Mouse (Mus musculus): ENCODE measurements around the gene Pibf1. TPM values are rescaled to one million over a fixed set of nuclear protein-coding genes. Genes with fewer than 3 reads are reported as not detected.

Gene Pibf1
- total and polyA plus RNA-seq, 2 experiments from 2014 or later, result 4.7 to 10.5 TPM

- no peak for DNase-seq (ENCODE audit: low spot score)
- Histone ChIP-seq H3K9ac (replicated peaks; ENCODE audit: low read depth, low read length) (no peak overlapping the region), H3K9me3 (replicated peaks; ENCODE audit: control insufficient read depth, low read length) (no peaks in the 10 kb centered on the region), H3K27ac (ENCODE audit: low read depth) (no peak overlapping the region), H3K4me3 (ENCODE audit: low read depth, low read length) (no peak overlapping the region), H3K4me1 (ENCODE audit: control insufficient read depth, insufficient read depth) (peaks cover 6% of the 10 kb centered on the region; the same call in 1 of the 2 replicates), H3K4me2 (ENCODE audit: low read depth, low read length) (no peak overlapping the region), H3K36me3 (replicated peaks; ENCODE audit: control insufficient read depth, insufficient read depth, low read length) (no peaks in the 10 kb centered on the region), H3K27me3 (ENCODE audit: control insufficient read depth, insufficient read depth, low read length) (no peaks in the 10 kb centered on the region)
- no peak for TF ChIP-seq CTCF (IDR thresholded peaks at IDR 0.05; ENCODE audit: low read depth)
- TF ChIP-seq EP300 (IDR thresholded peaks at IDR 0.05; ENCODE audit: low read depth), result no peak
- no peak for ATAC-seq (ENCODE audit: insufficient read depth, low read depth)
- 93% methylated on average over 12 of the region's 12 CpGs for WGBS
These were observed 162.8 kb downstream of the Pibf1 start for GRCm38 (mm10) chr14:99262026-99262425.

GRCm38 (mm10) chr14:99263816-99264215 is 164.6 kb downstream of the Pibf1 start:
- Histone ChIP-seq H3K4me3 (ENCODE audit: low read depth, low read length) (no peak overlapping the region), H3K9ac (replicated peaks; ENCODE audit: low read depth, low read length) (no peak overlapping the region), H3K27me3 (ENCODE audit: control insufficient read depth, insufficient read depth, low read length) (no peaks in the 10 kb centered on the region), H3K27ac (ENCODE audit: low read depth) (no peak overlapping the region), H3K4me1 (ENCODE audit: control insufficient read depth, insufficient read depth) (peaks cover 6% of the 10 kb centered on the region; the same call in 1 of the 2 replicates), H3K9me3 (replicated peaks; ENCODE audit: control insufficient read depth, low read length) (no peaks in the 10 kb centered on the region), H3K36me3 (replicated peaks; ENCODE audit: control insufficient read depth, insufficient read depth, low read length) (no peaks in the 10 kb centered on the region), H3K4me2 (ENCODE audit: low read depth, low read length) (no peak overlapping the region)
- no peak for DNase-seq (ENCODE audit: low spot score)
- ATAC-seq (ENCODE audit: insufficient read depth, low read depth), result no peak
- no peak for TF ChIP-seq CTCF (IDR thresholded peaks at IDR 0.05; ENCODE audit: low read depth)
- TF ChIP-seq EP300 (IDR thresholded peaks at IDR 0.05; ENCODE audit: low read depth), result no peak
- WGBS, result 51% methylated on average over 6 of the region's 6 CpGs

- ATAC-seq (ENCODE audit: insufficient read depth, low read depth) (no peak), DNase-seq (ENCODE audit: low spot score) (no peak)
- Histone ChIP-seq H3K9ac (replicated peaks; ENCODE audit: low read depth, low read length) (no peak overlapping the region), H3K36me3 (replicated peaks; ENCODE audit: control insufficient read depth, insufficient read depth, low read length) (no peaks in the 10 kb centered on the region), H3K4me1 (ENCODE audit: control insufficient read depth, insufficient read depth) (peaks cover 6% of the 10 kb centered on the region; the same call in 1 of the 2 replicates), H3K27me3 (ENCODE audit: control insufficient read depth, insufficient read depth, low read length) (no peaks in the 10 kb centered on the region), H3K4me3 (ENCODE audit: low read depth, low read length) (no peak overlapping the region), H3K4me2 (ENCODE audit: low read depth, low read length) (no peak overlapping the region), H3K27ac (ENCODE audit: low read depth) (no peak overlapping the region), H3K9me3 (replicated peaks; ENCODE audit: control insufficient read depth, low read length) (no peaks in the 10 kb centered on the region)
- 69% methylated on average over 14 of the region's 14 CpGs for WGBS
- TF ChIP-seq EP300 (IDR thresholded peaks at IDR 0.05; ENCODE audit: low read depth), result no peak
- TF ChIP-seq CTCF (IDR thresholded peaks at IDR 0.05; ENCODE audit: low read depth), result no peak
These were observed 166.6 kb downstream of the Pibf1 start for GRCm38 (mm10) chr14:99265791-99266190.

GRCm38 (mm10) chr14:99266749-99267148 is 167.5 kb downstream of the Pibf1 start:
- Histone ChIP-seq H3K4me2 (ENCODE audit: low read depth, low read length) (no peak overlapping the region), H3K27me3 (ENCODE audit: control insufficient read depth, insufficient read depth, low read length) (no peaks in the 10 kb centered on the region), H3K9me3 (replicated peaks; ENCODE audit: control insufficient read depth, low read length) (no peaks in the 10 kb centered on the region), H3K4me3 (ENCODE audit: low read depth, low read length) (no peak overlapping the region), H3K36me3 (replicated peaks; ENCODE audit: control insufficient read depth, insufficient read depth, low read length) (no peaks in the 10 kb centered on the region), H3K4me1 (ENCODE audit: control insufficient read depth, insufficient read depth) (peaks cover 6% of the 10 kb centered on the region; the same call in 1 of the 2 replicates), H3K9ac (replicated peaks; ENCODE audit: low read depth, low read length) (no peak overlapping the region), H3K27ac (ENCODE audit: low read depth) (no peak overlapping the region)
- WGBS, result 74% methylated on average over 5 of the region's 5 CpGs
- ATAC-seq (ENCODE audit: insufficient read depth, low read depth) (no peak), DNase-seq (ENCODE audit: low spot score) (no peak)
- TF ChIP-seq CTCF (IDR thresholded peaks at IDR 0.05; ENCODE audit: low read depth) (no peak), EP300 (IDR thresholded peaks at IDR 0.05; ENCODE audit: low read depth) (no peak)

GRCm38 (mm10) chr14:99274056-99274455 is 174.8 kb downstream of the Pibf1 start:
- WGBS, result 67% methylated on average over 2 of the region's 2 CpGs
- DNase-seq (ENCODE audit: low spot score), result no peak
- no peaks in the 10 kb centered on the region for H3K27me3 ChIP-seq (ENCODE audit: control insufficient read depth, insufficient read depth, low read length)
- no peak overlapping the region for H3K4me3 ChIP-seq (ENCODE audit: low read depth, low read length)
- TF ChIP-seq EP300 (IDR thresholded peaks at IDR 0.05; ENCODE audit: low read depth) (no peak), CTCF (IDR thresholded peaks at IDR 0.05; ENCODE audit: low read depth) (no peak)
- no peaks in the 10 kb centered on the region for H3K36me3 ChIP-seq (replicated peaks; ENCODE audit: control insufficient read depth, insufficient read depth, low read length)
- ATAC-seq (ENCODE audit: insufficient read depth, low read depth), result no peak
- no peak overlapping the region for H3K9ac ChIP-seq (replicated peaks; ENCODE audit: low read depth, low read length)
- H3K27ac ChIP-seq (ENCODE audit: low read depth), result no peak overlapping the region
- no peaks in the 10 kb centered on the region for H3K4me1 ChIP-seq (ENCODE audit: control insufficient read depth, insufficient read depth)
- no peaks in the 10 kb centered on the region for H3K9me3 ChIP-seq (replicated peaks; ENCODE audit: control insufficient read depth, low read length)
- H3K4me2 ChIP-seq (ENCODE audit: low read depth, low read length), result no peak overlapping the region

- TF ChIP-seq EP300 (IDR thresholded peaks at IDR 0.05; ENCODE audit: low read depth) (no peak), CTCF (IDR thresholded peaks at IDR 0.05; ENCODE audit: low read depth) (no peak)
- 51% methylated on average over 4 of the region's 4 CpGs for WGBS
- H3K27me3 ChIP-seq (ENCODE audit: control insufficient read depth, insufficient read depth, low read length), result no peaks in the 10 kb centered on the region
- no peaks in the 10 kb centered on the region for H3K36me3 ChIP-seq (replicated peaks; ENCODE audit: control insufficient read depth, insufficient read depth, low read length)
- H3K27ac ChIP-seq (ENCODE audit: low read depth), result no peak overlapping the region
- DNase-seq (ENCODE audit: low spot score) (no peak), ATAC-seq (ENCODE audit: insufficient read depth, low read depth) (no peak)
- no peak overlapping the region for H3K4me3 ChIP-seq (ENCODE audit: low read depth, low read length)
- H3K9me3 ChIP-seq (replicated peaks; ENCODE audit: control insufficient read depth, low read length), result no peaks in the 10 kb centered on the region
- H3K4me1 ChIP-seq (ENCODE audit: control insufficient read depth, insufficient read depth), result no peaks in the 10 kb centered on the region
- H3K4me2 ChIP-seq (ENCODE audit: low read depth, low read length), result no peak overlapping the region
- no peak overlapping the region for H3K9ac ChIP-seq (replicated peaks; ENCODE audit: low read depth, low read length)
These were observed 176.6 kb downstream of the Pibf1 start for GRCm38 (mm10) chr14:99275827-99276226.

Data from heart, postnatal 0 days (tissue).